Mouse (Mus musculus) mature B cell (primary cell): ENCODE measurements around the gene Gm732.

Experiments
- in situ Hi-C: fragments of 300-500 bp; cut with MboI; formaldehyde crosslinking; loops from 2 replicates; pipeline ENCODE4 v1.14.3; 2019

The Gm732 gene

DNA sequence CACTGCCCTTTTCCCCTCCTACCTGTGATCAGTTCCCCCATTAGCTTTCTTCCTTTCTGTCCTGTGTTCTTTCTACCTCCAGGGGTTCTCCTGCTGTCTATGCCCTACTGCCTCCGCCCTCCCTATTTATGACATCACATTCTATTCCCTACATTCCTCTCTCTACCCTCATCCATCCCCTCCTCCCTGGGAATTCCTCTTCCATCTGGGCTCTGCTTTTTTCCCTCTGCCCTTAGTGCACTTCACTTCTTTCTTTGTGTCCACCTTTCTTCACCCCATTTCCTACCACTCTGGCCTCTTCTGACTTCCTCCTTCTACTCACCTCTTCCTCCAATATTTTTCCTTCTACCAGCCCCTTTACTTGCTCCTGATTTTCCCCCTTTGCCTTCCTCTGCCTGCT lies at the start of gene Gm732:
Gene Gm732 (minus strand): TSS at position 101 of the 400 bp plus-strand sequence.
- in situ Hi-C loops, result no loop called here
